Mouse (Mus musculus): ENCODE data around the gene Slc22a28. TPM values are rescaled to one million over a fixed set of nuclear protein-coding genes. Genes with fewer than 3 reads are reported as not detected.
"Not testable (repeated sequence)": the region's sequence is repeated elsewhere in the genome, so short reads cannot be mapped to it uniquely, and the experiment has no call there.

Gene Slc22a28
- not detected for polyA plus RNA-seq (2012; fragmentation: generic; extraction: Trizol)
- long read RNA-seq, experiment 1, result 0 reads
- long read RNA-seq, experiment 2, result 0 reads

GRCm38 (mm10) chr19:8131881-8132280 is at the start of gene Slc22a28:
Gene Slc22a28, minus strand, starts transcription at chr19:8131982.
- H3K79me3 ChIP-seq (ENCODE audit: low read depth); H3ac ChIP-seq (ENCODE audit: control insufficient read depth, insufficient read length, low read depth); H3K36me3 ChIP-seq (ENCODE audit: control insufficient read depth, insufficient read depth); H3K79me2 ChIP-seq (ENCODE audit: control insufficient read depth, insufficient read depth); H3K27me3 ChIP-seq (ENCODE audit: control insufficient read depth, insufficient read depth, insufficient read length); H3K4me3 ChIP-seq (ENCODE audit: insufficient read depth, poor library complexity, severe bottlenecking): not testable (repeated sequence)

DNA sequence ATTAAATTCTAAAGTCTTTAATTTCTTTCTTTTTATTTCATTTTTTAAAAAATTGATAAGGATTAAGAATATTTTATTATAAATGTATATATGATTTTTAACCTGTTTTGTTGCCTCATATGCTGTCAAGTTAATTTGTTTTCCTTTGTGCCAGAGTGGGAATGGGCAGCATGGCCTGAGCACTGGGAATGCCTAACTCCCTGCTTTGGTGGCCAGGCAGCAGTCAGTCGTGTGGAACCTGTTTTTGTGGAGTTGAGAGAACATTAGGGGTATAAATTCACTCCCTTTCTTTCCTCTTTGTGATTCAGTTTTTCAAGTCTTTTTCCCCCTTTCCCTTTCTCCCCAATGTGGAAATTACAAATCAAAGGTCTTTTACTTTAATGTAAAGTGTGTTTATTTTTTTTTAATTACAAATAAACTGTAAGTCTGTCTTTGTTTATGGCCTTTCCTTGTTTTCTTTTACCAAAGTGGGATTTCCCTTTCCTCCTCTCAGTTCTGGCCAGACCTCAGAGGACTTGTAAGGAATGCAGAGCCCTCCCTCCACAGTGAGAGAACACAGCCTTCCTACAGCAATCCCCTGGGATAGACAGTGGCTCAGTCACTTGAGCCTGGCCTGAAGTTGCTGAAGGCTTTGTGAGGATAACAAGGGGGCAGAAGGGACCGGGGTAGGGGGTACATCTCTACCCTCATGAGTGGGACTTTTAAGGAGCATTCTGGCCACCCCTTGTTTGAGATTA is 17.2 kb upstream of the Slc22a28 start:
- Histone ChIP-seq H3K36me3 (ENCODE audit: control insufficient read depth, insufficient read depth) (no peaks in the 10 kb centered on the region), H3K4me3 (ENCODE audit: insufficient read depth, poor library complexity, severe bottlenecking) (no peak overlapping the region), H3ac (ENCODE audit: control insufficient read depth, insufficient read length, low read depth) (no peak overlapping the region), H3K27me3 (ENCODE audit: control insufficient read depth, insufficient read depth, insufficient read length) (no peaks in the 10 kb centered on the region), H3K79me2 (ENCODE audit: control insufficient read depth, insufficient read depth) (no peaks in the 10 kb centered on the region), H3K79me3 (ENCODE audit: low read depth) (no peaks in the 10 kb centered on the region)
- no peak for TF ChIP-seq MAX (IDR thresholded peaks at IDR 0.05)
- TF ChIP-seq MYOD1 (IDR thresholded peaks at IDR 0.05; ENCODE audit: control insufficient read depth, insufficient read length, low read depth), result no peak
- no peak for TF ChIP-seq FOSL1 (IDR thresholded peaks at IDR 0.05; ENCODE audit: insufficient read depth, low read length, poor library complexity, severe bottlenecking)
- no peak for TF ChIP-seq USF1 (IDR thresholded peaks at IDR 0.05; ENCODE audit: low read depth)
- no peak for TF ChIP-seq CEBPB (IDR thresholded peaks at IDR 0.05; ENCODE audit: low read depth)
- TF ChIP-seq CTCF (IDR thresholded peaks at IDR 0.05; ENCODE audit: control insufficient read depth, insufficient read depth, insufficient read length), result no peak
- no peak for TF ChIP-seq MYOG (IDR thresholded peaks at IDR 0.05; ENCODE audit: control insufficient read depth, extremely low read depth, insufficient read length)

DNA sequence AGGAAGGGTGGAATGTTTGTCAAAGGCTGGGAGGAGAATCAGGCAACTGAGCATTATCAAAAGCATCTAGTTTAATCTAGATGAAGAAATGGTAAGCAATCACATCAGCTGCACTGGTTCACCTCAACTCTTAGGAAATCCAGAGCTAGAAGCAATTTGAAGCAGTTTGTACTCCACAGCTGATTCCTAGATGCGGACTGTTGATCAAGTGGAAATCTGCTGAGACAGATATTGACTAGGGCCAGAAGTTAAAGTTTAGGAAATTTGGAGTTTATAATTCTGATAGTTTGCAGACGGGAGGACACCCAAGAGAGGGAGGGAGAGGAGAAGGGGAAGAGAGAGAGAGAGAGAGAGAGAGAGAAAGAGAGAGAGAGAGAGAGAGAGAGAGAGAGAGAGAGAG is 10.9 kb upstream of the Slc22a28 start:
- not testable (repeated sequence) for H3K79me2 ChIP-seq (ENCODE audit: control insufficient read depth, insufficient read depth); H3ac ChIP-seq (ENCODE audit: control insufficient read depth, insufficient read length, low read depth); H3K36me3 ChIP-seq (ENCODE audit: control insufficient read depth, insufficient read depth); H3K27me3 ChIP-seq (ENCODE audit: control insufficient read depth, insufficient read depth, insufficient read length); H3K79me3 ChIP-seq (ENCODE audit: low read depth); H3K4me3 ChIP-seq (ENCODE audit: insufficient read depth, poor library complexity, severe bottlenecking)

DNA sequence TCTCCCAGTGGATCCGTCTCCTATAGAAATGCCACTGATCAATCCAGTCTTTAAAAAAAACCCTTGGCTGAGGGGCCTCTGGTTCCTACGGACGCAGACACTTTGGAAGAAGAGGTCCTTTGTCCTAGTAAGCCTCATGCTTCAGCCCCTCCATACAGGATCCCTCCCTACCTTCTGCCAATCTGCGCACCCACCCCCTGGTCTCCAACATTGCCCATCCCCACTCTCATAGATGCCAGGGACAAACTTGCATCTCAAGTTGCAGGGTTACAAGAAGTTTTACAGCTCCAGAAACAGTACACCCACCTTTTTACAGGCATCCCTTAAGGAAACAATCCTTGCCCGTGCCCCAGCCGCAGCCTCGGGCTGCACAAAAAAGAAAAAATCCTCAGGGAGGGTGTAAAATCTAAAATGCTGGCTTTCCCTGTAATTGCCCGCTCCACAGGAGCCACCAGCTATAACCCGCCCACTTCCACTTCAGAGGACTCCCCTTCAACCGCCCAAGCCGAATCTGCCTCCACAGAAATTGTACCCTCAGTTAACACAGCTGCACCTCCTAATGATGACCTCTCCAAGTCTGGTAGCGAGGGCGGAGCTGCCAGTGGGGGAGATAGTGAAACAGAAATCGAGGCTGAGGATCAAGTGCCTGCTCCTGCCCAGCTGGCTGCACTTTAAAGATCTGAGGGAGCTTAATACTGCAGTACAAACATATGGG is 2.5 kb upstream of the Slc22a28 start:
- not testable (repeated sequence) for H3K27me3 ChIP-seq (ENCODE audit: control insufficient read depth, insufficient read depth, insufficient read length); H3ac ChIP-seq (ENCODE audit: control insufficient read depth, insufficient read length, low read depth); H3K36me3 ChIP-seq (ENCODE audit: control insufficient read depth, insufficient read depth); H3K79me2 ChIP-seq (ENCODE audit: control insufficient read depth, insufficient read depth); H3K79me3 ChIP-seq (ENCODE audit: low read depth); H3K4me3 ChIP-seq (ENCODE audit: insufficient read depth, poor library complexity, severe bottlenecking)

DNA sequence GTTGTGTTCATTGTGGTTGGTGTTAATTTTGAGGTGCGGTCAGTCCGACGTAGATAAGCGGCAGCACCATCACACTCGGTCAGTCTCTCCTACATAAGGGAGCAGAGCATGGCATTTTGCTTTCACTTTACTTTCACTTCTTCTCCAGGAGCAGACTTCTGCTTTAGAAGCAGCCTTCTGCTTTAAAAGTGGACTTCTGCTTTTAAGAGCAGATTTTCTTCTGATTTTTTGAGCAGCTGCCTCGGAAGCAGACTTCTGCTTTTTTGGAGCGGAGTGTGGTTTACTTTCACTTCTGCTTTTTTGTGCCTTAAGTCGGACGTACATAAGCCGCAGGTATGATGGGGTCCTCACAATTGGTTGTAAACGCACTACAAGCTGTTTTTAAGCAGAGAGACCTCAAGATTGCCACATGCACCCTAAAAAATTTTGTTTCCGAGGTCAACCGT is 111.9 kb downstream of the Slc22a28 start:
- H3K27me3 ChIP-seq (ENCODE audit: control insufficient read depth, insufficient read depth, insufficient read length), result no peaks in the 10 kb centered on the region
- no peaks in the 10 kb centered on the region for H3K79me3 ChIP-seq (ENCODE audit: low read depth)
- H3ac ChIP-seq (ENCODE audit: control insufficient read depth, insufficient read length, low read depth), result no peak overlapping the region
- no peaks in the 10 kb centered on the region for H3K36me3 ChIP-seq (ENCODE audit: control insufficient read depth, insufficient read depth)
- H3K4me3 ChIP-seq (ENCODE audit: insufficient read depth, poor library complexity, severe bottlenecking), result no peak overlapping the region
- H3K79me2 ChIP-seq (ENCODE audit: control insufficient read depth, insufficient read depth), result no peaks in the 10 kb centered on the region
- no peak for TF ChIP-seq USF1 (IDR thresholded peaks at IDR 0.05; ENCODE audit: low read depth)
- no peak for TF ChIP-seq CTCF (IDR thresholded peaks at IDR 0.05; ENCODE audit: control insufficient read depth, insufficient read depth, insufficient read length)
- TF ChIP-seq MYOG (IDR thresholded peaks at IDR 0.05; ENCODE audit: control insufficient read depth, extremely low read depth, insufficient read length), result no peak
- TF ChIP-seq MYOD1 (IDR thresholded peaks at IDR 0.05; ENCODE audit: control insufficient read depth, insufficient read length, low read depth), result no peak
- TF ChIP-seq MAX (IDR thresholded peaks at IDR 0.05), result no peak
- no peak for TF ChIP-seq FOSL1 (IDR thresholded peaks at IDR 0.05; ENCODE audit: insufficient read depth, low read length, poor library complexity, severe bottlenecking)
- no peak for TF ChIP-seq CEBPB (IDR thresholded peaks at IDR 0.05; ENCODE audit: low read depth)

DNA sequence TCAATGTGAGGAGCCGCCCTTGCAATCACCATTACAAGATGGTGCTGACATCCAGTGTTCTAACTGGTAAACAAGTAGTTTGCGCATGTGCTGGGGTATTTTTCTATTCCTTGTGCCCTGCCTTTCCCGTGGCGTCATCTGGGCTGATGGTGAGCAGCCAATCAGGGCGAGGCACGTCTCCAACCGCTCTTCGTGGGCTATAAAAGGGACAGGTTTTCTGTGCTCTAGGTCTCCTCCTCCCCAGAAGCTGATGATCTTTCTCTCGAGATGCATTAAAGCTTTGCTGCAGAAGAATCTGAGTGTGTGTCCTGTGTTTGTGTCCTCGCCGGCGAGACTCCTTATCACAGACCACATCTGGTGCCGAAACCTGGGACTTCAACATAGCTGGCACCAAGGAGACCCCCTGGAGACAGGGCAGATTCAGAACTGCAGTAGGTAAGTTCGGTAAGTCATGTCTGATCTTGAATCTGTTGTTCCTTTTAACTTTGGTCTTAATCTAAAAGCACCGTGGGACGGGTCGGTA is 112.4 kb downstream of the Slc22a28 start:
- not testable (repeated sequence) for H3K79me2 ChIP-seq (ENCODE audit: control insufficient read depth, insufficient read depth); H3K4me3 ChIP-seq (ENCODE audit: insufficient read depth, poor library complexity, severe bottlenecking); H3K27me3 ChIP-seq (ENCODE audit: control insufficient read depth, insufficient read depth, insufficient read length); H3K79me3 ChIP-seq (ENCODE audit: low read depth); H3K36me3 ChIP-seq (ENCODE audit: control insufficient read depth, insufficient read depth); H3ac ChIP-seq (ENCODE audit: control insufficient read depth, insufficient read length, low read depth)

DNA sequence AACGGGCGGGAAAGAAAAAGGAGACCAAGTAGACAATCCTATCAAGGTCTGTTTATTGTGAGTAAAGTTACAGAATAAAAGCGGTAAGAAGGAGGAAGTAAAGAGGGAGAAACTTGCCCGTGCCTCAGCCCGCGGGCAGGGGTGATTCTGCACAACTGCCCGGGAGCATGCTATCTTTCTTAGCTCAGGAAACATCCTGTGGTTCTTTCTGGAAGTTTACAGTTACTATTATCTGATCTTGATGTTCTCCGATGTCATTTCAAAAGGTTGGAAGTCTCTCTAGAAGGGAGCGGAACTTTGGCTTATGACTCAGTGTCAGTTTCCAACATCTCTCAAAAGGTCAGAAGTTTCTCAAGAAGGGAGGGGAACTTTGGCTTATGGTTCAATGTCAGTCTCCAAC is 113.2 kb downstream of the Slc22a28 start:
- H3K4me3 ChIP-seq (ENCODE audit: insufficient read depth, poor library complexity, severe bottlenecking); H3K79me2 ChIP-seq (ENCODE audit: control insufficient read depth, insufficient read depth); H3K79me3 ChIP-seq (ENCODE audit: low read depth); H3ac ChIP-seq (ENCODE audit: control insufficient read depth, insufficient read length, low read depth); H3K36me3 ChIP-seq (ENCODE audit: control insufficient read depth, insufficient read depth); H3K27me3 ChIP-seq (ENCODE audit: control insufficient read depth, insufficient read depth, insufficient read length): not testable (repeated sequence)

Other genes starting within 250 kb of the Slc22a28 start
- gene Slc22a27, start 166.0 kb downstream of the Slc22a28 start, polyA plus RNA-seq (2012; fragmentation: generic; extraction: Trizol), result not detected
- gene Slc22a29, start 86.9 kb upstream of the Slc22a28 start, polyA plus RNA-seq (2012; fragmentation: generic; extraction: Trizol), result not detected